Mouse (Mus musculus) stomach, postnatal 0 days (tissue): ENCODE data around the gene Enkd1. TPM values are rescaled to one million over a fixed set of nuclear protein-coding genes. Genes with fewer than 3 reads are reported as not detected.

Experiments
- ATAC-seq: fragments of 200-750 bp; cut with Nextera tagmentation; 2 replicates; pipeline ENCODE4 v1.8.0; 2017; ENCODE audit not compliant: low FRiP score, low TSS enrichment
- DNase-seq: peaks from one replicate; pipeline ENCODE4 v3.0.0-alpha.2; 2016; ENCODE audit warnings: low spot score
- H3K27ac ChIP-seq: fragments of 300-500 bp; sonication (generic); replicated peaks from 2 replicates; pipeline ENCODE4 v1.5.1; 2014; ENCODE audit warnings: mild to moderate bottlenecking, control low read depth
- H3K27me3 ChIP-seq: fragments of 300-500 bp; sonication (generic); 2 replicates; pipeline ENCODE4 v1.6.1; 2014; ENCODE audit warnings: low read length; ENCODE audit not compliant: control insufficient read depth, insufficient read depth
- H3K36me3 ChIP-seq: fragments of 300-500 bp; sonication (generic); 2 replicates; pipeline ENCODE4 v1.6.1; 2014; ENCODE audit warnings: low read length, mixed read lengths; ENCODE audit not compliant: control insufficient read depth, insufficient read depth
- H3K4me1 ChIP-seq: fragments of 300-500 bp; sonication (generic); replicated peaks from 2 replicates; pipeline ENCODE4 v1.6.1; 2014; ENCODE audit warnings: antibody characterized with exemption; ENCODE audit not compliant: control insufficient read depth, insufficient read depth
- H3K4me2 ChIP-seq: fragments of 300-500 bp; sonication (generic); replicated peaks from 2 replicates; pipeline ENCODE4 v1.6.1; 2014; ENCODE audit warnings: low read depth, mild to moderate bottlenecking, control low read depth, moderate library complexity
- H3K4me3 ChIP-seq: fragments of 300-500 bp; sonication (generic); 2 replicates; pipeline ENCODE4 v1.5.1; 2014; ENCODE audit warnings: low read depth, low read length, control low read depth
- H3K9ac ChIP-seq: fragments of 300-500 bp; sonication (generic); 2 replicates; pipeline ENCODE4 v1.6.1; 2014; ENCODE audit warnings: mild to moderate bottlenecking, low read length, control low read depth, mixed read lengths
- H3K9me3 ChIP-seq: fragments of 300-500 bp; sonication (generic); 2 replicates; pipeline ENCODE4 v1.6.1; 2016; ENCODE audit warnings: low read length; ENCODE audit not compliant: control insufficient read depth
- CTCF ChIP-seq: IDR thresholded peaks from 2 replicates; pipeline ENCODE4 v1.5.1; 2016; ENCODE audit warnings: antibody characterized with exemption, low read depth, mild to moderate bottlenecking, moderate library complexity
- EP300 ChIP-seq: optimal IDR thresholded peaks from 2 replicates; pipeline ENCODE3; 2016; ENCODE audit warnings: antibody characterized with exemption
- WGBS: fragments of 180-500 bp; shearing (Covaris S2); extraction: QIAGEN DNeasy Blood & Tissue Kit; methylation state at CpG from one replicate; pipeline ENCODE4 v1.1.7; 2014; 5-methylcytosine and 5-hydroxymethylcytosine counted together
- polyA plus RNA-seq: library from polyadenylated mRNA; unstranded; fragments of >200 nt; fragmentation: Nextera tagmentation; extraction: Ambion mirVana; gene quantifications from 2 replicates; pipeline ENCODE4 v1.2.1, GENCODE M21; 2015

Enkd1 gene
- polyA plus RNA-seq, 1 experiment from 2014 or later: 5.4 TPM

- no peak for DNase-seq
- TF ChIP-seq CTCF (no peak), EP300 (no peak)
- no peaks in the 10 kb centered on the region for H3K36me3 ChIP-seq
- no peaks in the 10 kb centered on the region for H3K27me3 ChIP-seq
- H3K9ac ChIP-seq: no peak overlapping the region
- H3K4me1 ChIP-seq: no peaks in the 10 kb centered on the region
- H3K9me3 ChIP-seq: no peaks in the 10 kb centered on the region
- 95% methylated on average over 5 of the region's 5 CpGs for WGBS
- no peak overlapping the region for H3K4me3 ChIP-seq
- no peak for ATAC-seq
- H3K4me2 ChIP-seq: no peak overlapping the region
- H3K27ac ChIP-seq: no peak overlapping the region
These were observed 24.2 kb upstream of the Enkd1 start for GRCm38 (mm10) chr8:105732186-105732585.

- Histone ChIP-seq H3K4me2 (no peak overlapping the region), H3K36me3 (no peaks in the 10 kb centered on the region), H3K4me1 (no peaks in the 10 kb centered on the region), H3K27ac (peak overlapping the region; percentile 73), H3K9me3 (no peaks in the 10 kb centered on the region), H3K4me3 (no peak overlapping the region), H3K9ac (no peak overlapping the region), H3K27me3 (no peaks in the 10 kb centered on the region)
- ATAC-seq (peak; percentile 83), DNase-seq (no peak)
- 80% methylated on average over 18 of the region's 18 CpGs for WGBS
- TF ChIP-seq EP300 (no peak), CTCF (no peak)
These were observed 19.6 kb upstream of the Enkd1 start for GRCm38 (mm10) chr8:105727397-105728124.

- WGBS: 74% methylated on average over 5 of the region's 5 CpGs
- H3K9me3 ChIP-seq: no peaks in the 10 kb centered on the region
- H3K27me3 ChIP-seq: no peaks in the 10 kb centered on the region
- TF ChIP-seq CTCF (no peak), EP300 (no peak)
- no peak overlapping the region for H3K4me2 ChIP-seq
- H3K36me3 ChIP-seq: no peaks in the 10 kb centered on the region
- DNase-seq (no peak), ATAC-seq (no peak)
- H3K27ac ChIP-seq: no peak overlapping the region
- H3K9ac ChIP-seq: no peak overlapping the region
- H3K4me3 ChIP-seq: no peak overlapping the region
- H3K4me1 ChIP-seq: no peaks in the 10 kb centered on the region
These were observed 17.7 kb upstream of the Enkd1 start for GRCm38 (mm10) chr8:105725726-105726125.

GRCm38 (mm10) chr8:105722861-105723260 lies 14.9 kb upstream of the Enkd1 start:
- no peaks in the 10 kb centered on the region for H3K27me3 ChIP-seq
- no peaks in the 10 kb centered on the region for H3K36me3 ChIP-seq
- H3K4me3 ChIP-seq: no peak overlapping the region
- H3K4me2 ChIP-seq: no peak overlapping the region
- H3K9ac ChIP-seq: no peak overlapping the region
- no peaks in the 10 kb centered on the region for H3K4me1 ChIP-seq
- 91% methylated on average over 9 of the region's 9 CpGs for WGBS
- no peak overlapping the region for H3K27ac ChIP-seq
- H3K9me3 ChIP-seq: no peaks in the 10 kb centered on the region
- TF ChIP-seq CTCF (no peak), EP300 (no peak)
- no peak for ATAC-seq
- no peak for DNase-seq

GRCm38 (mm10) chr8:105719637-105720036 lies 11.6 kb upstream of the Enkd1 start:
- Histone ChIP-seq H3K9ac (no peak overlapping the region), H3K9me3 (no peaks in the 10 kb centered on the region), H3K36me3 (peaks cover 5% of the 10 kb centered on the region; the same call in 1 of the 2 replicates), H3K4me3 (no peak overlapping the region), H3K4me1 (no peaks in the 10 kb centered on the region), H3K27me3 (no peaks in the 10 kb centered on the region), H3K27ac (no peak overlapping the region), H3K4me2 (no peak overlapping the region)
- TF ChIP-seq EP300: no peak
- no peak for TF ChIP-seq CTCF
- WGBS: 93% methylated on average over 4 of the region's 4 CpGs
- ATAC-seq (no peak), DNase-seq (no peak)

GRCm38 (mm10) chr8:105716302-105716945 lies 8.4 kb upstream of the Enkd1 start:
- WGBS: 92% methylated on average over 15 of the region's 15 CpGs
- peaks cover 5% of the 10 kb centered on the region; the same call in 1 of the 2 replicates for H3K36me3 ChIP-seq
- no peaks in the 10 kb centered on the region for H3K27me3 ChIP-seq
- no peak overlapping the region for H3K9ac ChIP-seq
- H3K9me3 ChIP-seq: no peaks in the 10 kb centered on the region
- DNase-seq (no peak), ATAC-seq (0 out of 2 replicates have a peak, but pooled peaks have one; percentile 25)
- no peak overlapping the region for H3K4me3 ChIP-seq
- H3K4me1 ChIP-seq: no peaks in the 10 kb centered on the region
- no peak overlapping the region for H3K4me2 ChIP-seq
- TF ChIP-seq EP300: no peak
- peak; percentile 40; the same call in 1 of the 2 replicates for TF ChIP-seq CTCF
- H3K27ac ChIP-seq: no peak overlapping the region
